Mouse (Mus musculus) ES-Bruce4 (cell line): Measurements from ENCODE around the gene Relb.

ENCODE experiments used
- CTCF ChIP-seq: IDR thresholded peaks from one replicate; pipeline ENCODE4 v1.8.1; 2011; ENCODE audit warnings: low read depth, low read length
- POLR2A ChIP-seq: IDR thresholded peaks from one replicate; pipeline ENCODE4 v1.8.1; 2011; ENCODE audit warnings: low read length; ENCODE audit not compliant: insufficient read depth

GRCm38 (mm10) chr7:19663940-19664339 is 34.7 kb upstream of the Relb start:
- TF ChIP-seq POLR2A (no peak), CTCF (no peak)
